In the genomic region with DNA sequence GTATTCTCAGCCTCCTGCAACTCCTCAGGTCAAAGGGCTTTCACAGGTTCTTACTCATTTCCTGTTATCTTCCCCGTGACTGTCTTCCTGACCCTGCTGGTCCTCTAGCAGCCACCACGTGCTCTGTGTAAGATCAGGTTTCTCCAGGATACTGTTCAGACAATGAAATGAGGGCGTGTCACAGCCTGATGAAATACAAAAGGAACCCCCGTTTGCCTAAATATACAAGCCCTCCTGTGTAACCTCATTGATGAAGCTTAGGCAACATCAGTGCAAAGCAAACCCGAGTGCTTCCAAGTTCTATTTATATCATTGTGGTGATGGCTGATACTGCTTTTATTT, we compare ENCODE assay signal across 10 mouse cellular contexts. TPM values are rescaled to one million over a fixed set of nuclear protein-coding genes. Genes with fewer than 3 reads are reported as not detected.
A peak's percentile ranks its signal among the peaks of the same experiment; 100 is the strongest.
DNase-seq lines count a peak whose midpoint lies in the region; ATAC-seq and TF ChIP-seq lines count a peak whose summit lies in the region.
"Had no signal": no experiment of that assay in that cellular context is flagged by ENCODE, and none has a peak within 500 bp of the region (broad histone marks: within the 10 kb centered on the region; RNA-seq: fewer than 3 reads in every experiment).

No protein-coding gene starts in this region.

- H3K9ac ChIP-seq in heart, embryonic 16.5 days (ENCODE audit: low read length) = no peak overlapping the region
- no peak overlapping the region for H3K9ac ChIP-seq in ES-E14 (ENCODE audit: insufficient read depth, low read depth, low read length, poor library complexity, severe bottlenecking)
- H3K9ac ChIP-seq in forebrain, embryonic 15.5 days (replicated peaks) = no peak overlapping the region

- WGBS in heart, embryonic 16.5 days = 10% methylated on average over 5 of the region's 5 CpGs
- WGBS in forebrain, embryonic 15.5 days = 17% methylated on average over 5 of the region's 5 CpGs

- H3K4me3 ChIP-seq in heart, embryonic 16.5 days (ENCODE audit: low read length) = no peak overlapping the region
- no peak overlapping the region for H3K4me3 ChIP-seq in ES-E14 (ENCODE audit: insufficient read depth in 1 of 2, low read depth in 1 of 2, low read length in 2 of 2, poor library complexity in 1 of 2, severe bottlenecking in 1 of 2)
- H3K4me3 ChIP-seq in forebrain, embryonic 15.5 days = no peak overlapping the region
- H3K4me3 ChIP-seq: gastrocnemius, adult 2 months had no signal

- in situ Hi-C loops in ES-E14 (cut with MboI; ENCODE audit: low sequenced_read_pairs in 2 of 2, unreplicated experiment in 2 of 2) = no loop called here

- ATAC-seq in heart, embryonic 16.5 days (replicated peaks; ENCODE audit: extremely low read depth, insufficient read depth, low FRiP score) = no peak
- peak; percentile 28; the same call in 1 of the 2 replicates for ATAC-seq in forebrain, embryonic 15.5 days (replicated peaks)

- peak overlapping the region; percentile 54 for H3K27ac ChIP-seq in heart, embryonic 16.5 days (ENCODE audit: low read length)
- H3K27ac ChIP-seq in ES-E14 (ENCODE audit: insufficient read depth, low read depth, low read length, poor library complexity, severe bottlenecking) = peak overlapping the region; percentile 98; the same call in 1 of the 2 replicates
- H3K27ac ChIP-seq in forebrain, embryonic 15.5 days (replicated peaks) = peak overlapping the region; percentile 40; the same call in 1 of the 2 replicates
- H3K27ac ChIP-seq: gastrocnemius, adult 2 months had no signal

- no peak for DNase-seq in heart, adult 9 months (ENCODE audit: low spot score in 2 of 2)
- DNase-seq in 416B (ENCODE audit: low read depth) = peak; percentile 43
- no peak for DNase-seq in ES-E14 (ENCODE audit: low read depth, low spot score)
- no peak for DNase-seq in gastrocnemius, adult 18-20 months (ENCODE audit: low spot score)
- DNase-seq in right cerebral cortex, adult 2 months (ENCODE audit: low spot score in 2 of 2) = no peak
- DNase-seq: thymus, adult 18-20 months had no signal

- no peaks in the 10 kb centered on the region for H3K27me3 ChIP-seq in heart, embryonic 16.5 days (ENCODE audit: control insufficient read depth, insufficient read depth, low read length)
- H3K27me3 ChIP-seq in forebrain, embryonic 15.5 days = no peaks in the 10 kb centered on the region
- H3K27me3 ChIP-seq: Patski had no signal

- H3K4me2 ChIP-seq in heart, embryonic 16.5 days (ENCODE audit: low read depth, low read length) = no peak overlapping the region
- H3K4me2 ChIP-seq in forebrain, embryonic 15.5 days (replicated peaks) = 0 out of 2 replicates have a peak overlapping the region, but pooled peaks have one; percentile 31

- H3K9me3 ChIP-seq in heart, embryonic 16.5 days (replicated peaks; ENCODE audit: control insufficient read depth, low read length) = no peaks in the 10 kb centered on the region
- H3K9me3 ChIP-seq in ES-E14 (ENCODE audit: control insufficient read depth, insufficient read depth, low read depth, low read length) = no peaks in the 10 kb centered on the region
- H3K9me3 ChIP-seq in forebrain, embryonic 15.5 days = no peaks in the 10 kb centered on the region

- peaks cover 6% of the 10 kb centered on the region for H3K4me1 ChIP-seq in heart, embryonic 16.5 days (ENCODE audit: control insufficient read depth, insufficient read depth, low read length)
- peaks cover 0 to 14% of the 10 kb centered on the region in 2 experiments; a peak in 2 of 4 replicates for H3K4me1 ChIP-seq in ES-E14 (ENCODE audit: control insufficient read depth in 2 of 2, insufficient read depth in 2 of 2, low read length in 2 of 2, poor library complexity in 1 of 2)
- peaks cover 12% of the 10 kb centered on the region for H3K4me1 ChIP-seq in forebrain, embryonic 15.5 days

- H3K36me3 ChIP-seq in heart, embryonic 16.5 days (ENCODE audit: control insufficient read depth, insufficient read depth) = no peaks in the 10 kb centered on the region
- no peaks in the 10 kb centered on the region for H3K36me3 ChIP-seq in ES-E14 (ENCODE audit: control insufficient read depth, insufficient read depth, low read length, poor library complexity, severe bottlenecking)
- no peaks in the 10 kb centered on the region for H3K36me3 ChIP-seq in forebrain, embryonic 15.5 days

TF ChIP-seq in ES-E14, 5 proteins besides CTCF, POLR2A, EP300 and RAD21:
- TF ChIP-seq ZC3H11A (IDR thresholded peaks at IDR 0.05; ENCODE audit: borderline replicate concordance, low read depth, low read length) = no peak
- no peak for TF ChIP-seq MAFK (IDR thresholded peaks at IDR 0.05; ENCODE audit: insufficient read depth, low read depth, low read length)
- no peak for TF ChIP-seq ZNF384 (IDR thresholded peaks at IDR 0.05; ENCODE audit: low read depth, low read length)
- no peak for TF ChIP-seq CHD2 (IDR thresholded peaks at IDR 0.05; ENCODE audit: low read depth, low read length)
- TF ChIP-seq HCFC1 (IDR thresholded peaks at IDR 0.05; ENCODE audit: borderline replicate concordance, insufficient read depth, low read length) = no peak

RNA-seq across cellular contexts. Expression of gene Usp27x, which starts 53.9 kb away (rescaled TPM):
- 0.26 and 0.28 TPM in 2 replicates for polyA plus RNA-seq in heart, embryonic 16.5 days (2015; fragmentation: Nextera tagmentation; extraction: Ambion mirVana)
- 4.0 and 5.1 TPM in 2 replicates for total RNA-seq in ES-E14 (2012; rRNA removed)
- polyA plus RNA-seq in forebrain, embryonic 15.5 days (2015; fragmentation: Nextera tagmentation; extraction: Ambion mirVana) = 1.7 and 1.9 TPM in 2 replicates
- under 1 TPM; 0.16 to 0.33 TPM for total RNA-seq in gastrocnemius, adult 18-20 months (2021)

Comparison
In these comparisons a context has a peak if more than half of its experiments do, and no peak if none do; other contexts are left out.
1. H3K27ac ChIP-seq: peak in every context shown above with its lines; median percentile 98 in ES-E14; 54 in heart, embryonic 16.5 days; 40 in forebrain, embryonic 15.5 days.